Mouse (Mus musculus) midbrain, embryonic 13.5 days (tissue): Measurements from ENCODE around the gene Tnfaip8l1. TPM values are rescaled to one million over a fixed set of nuclear protein-coding genes. Genes with fewer than 3 reads are reported as not detected.
A peak's percentile ranks its signal among the peaks of the same experiment; 100 is the strongest.

ENCODE experiments used
- ATAC-seq: fragments of 200-750 bp; cut with Nextera tagmentation; 2 replicates; pipeline ENCODE4 v1.8.0; 2017; ENCODE audit warnings: mild to moderate bottlenecking, moderate TSS enrichment, moderate library complexity
- H3K27ac ChIP-seq: fragments of 300-500 bp; sonication (generic); 2 replicates; pipeline ENCODE4 v1.5.1; 2015; ENCODE audit warnings: inconsistent platforms, mild to moderate bottlenecking, moderate library complexity
- H3K27me3 ChIP-seq: fragments of 300-500 bp; sonication (generic); 2 replicates; pipeline ENCODE4 v1.6.1; 2015; ENCODE audit warnings: mild to moderate bottlenecking, inconsistent platforms
- H3K36me3 ChIP-seq: fragments of 300-500 bp; sonication (generic); 2 replicates; pipeline ENCODE4 v1.6.1; 2015; ENCODE audit warnings: mild to moderate bottlenecking, inconsistent platforms
- H3K4me1 ChIP-seq: fragments of 300-500 bp; sonication (generic); replicated peaks from 2 replicates; pipeline ENCODE4 v1.6.1; 2015; ENCODE audit warnings: inconsistent platforms
- H3K4me2 ChIP-seq: fragments of 300-500 bp; sonication (generic); replicated peaks from 2 replicates; pipeline ENCODE4 v1.6.1; 2015; ENCODE audit warnings: moderate library complexity, mild to moderate bottlenecking, inconsistent platforms
- H3K4me3 ChIP-seq: fragments of 300-500 bp; sonication (generic); replicated peaks from 2 replicates; pipeline ENCODE4 v1.5.1; 2015; ENCODE audit warnings: mild to moderate bottlenecking, inconsistent platforms
- H3K9ac ChIP-seq: fragments of 300-500 bp; sonication (generic); replicated peaks from 2 replicates; pipeline ENCODE4 v1.6.1; 2015; ENCODE audit warnings: mild to moderate bottlenecking, inconsistent platforms
- H3K9me3 ChIP-seq: fragments of 300-500 bp; sonication (generic); 2 replicates; pipeline ENCODE4 v1.6.1; 2016; ENCODE audit warnings: mild to moderate bottlenecking, inconsistent platforms
- WGBS: fragments of 180-500 bp; shearing (Covaris S2); methylation state at CpG from one replicate; pipeline ENCODE4 v1.1.7; 2015; 5-methylcytosine and 5-hydroxymethylcytosine counted together
- polyA plus RNA-seq: library from polyadenylated mRNA; unstranded; fragments of >200 nt; fragmentation: Nextera tagmentation; extraction: Ambion mirVana; gene quantifications from 2 replicates; pipeline ENCODE4 v1.2.1, GENCODE M21; 2015

The Tnfaip8l1 gene
- 8.2 and 8.7 TPM in 2 replicates for polyA plus RNA-seq

- peak; percentile 98 for ATAC-seq
- under 1% methylated on average over 30 of the region's 30 CpGs for WGBS
- Histone ChIP-seq H3K9ac (peak within 1 kb of the TSS; percentile 63), H3K36me3 (no peaks in the 10 kb centered on the region), H3K9me3 (no peaks in the 10 kb centered on the region), H3K4me1 (peaks cover 27% of the 10 kb centered on the region), H3K4me3 (peak within 1 kb of the TSS; percentile 44), H3K4me2 (peak within 1 kb of the TSS; percentile 80), H3K27me3 (peaks cover 27% of the 10 kb centered on the region), H3K27ac (no peak within 1 kb of the TSS)
These were observed at the start of gene Tnfaip8l1 for GRCm38 (mm10) chr17:56162231-56162774. Gene Tnfaip8l1 (plus strand): TSS chr17:56162477.

DNA sequence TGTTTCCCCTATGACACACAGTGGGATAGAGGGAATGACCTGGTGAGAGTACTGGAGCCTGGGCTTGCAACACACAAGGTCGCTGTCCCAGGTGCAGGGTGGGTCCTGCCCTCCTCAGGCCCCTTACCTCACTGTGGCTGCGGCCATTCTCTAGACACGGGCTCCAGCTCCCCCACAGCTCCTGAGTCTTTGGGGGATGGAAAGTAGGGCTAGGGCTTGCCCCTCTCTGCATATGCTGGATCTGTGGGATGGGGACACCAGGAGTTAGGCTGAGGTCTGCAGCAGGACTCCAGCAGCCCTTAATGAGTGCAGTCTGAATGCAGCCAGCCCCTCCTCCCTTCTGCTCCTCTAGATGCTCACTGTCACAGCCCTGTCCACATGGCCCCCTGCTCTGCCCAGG lies 49.5 kb upstream of the Tnfaip8l1 start:
- Histone ChIP-seq H3K27ac (no peak overlapping the region), H3K4me1 (peaks cover 7% of the 10 kb centered on the region), H3K9ac (no peak overlapping the region), H3K9me3 (no peaks in the 10 kb centered on the region), H3K36me3 (0 out of 2 replicates have a peak, but pooled peaks cover 1% of the 10 kb centered on the region), H3K27me3 (peaks cover 17% of the 10 kb centered on the region), H3K4me2 (no peak overlapping the region), H3K4me3 (no peak overlapping the region)
- WGBS = 81% methylated on average over 3 of the region's 3 CpGs
- no peak for ATAC-seq

DNA sequence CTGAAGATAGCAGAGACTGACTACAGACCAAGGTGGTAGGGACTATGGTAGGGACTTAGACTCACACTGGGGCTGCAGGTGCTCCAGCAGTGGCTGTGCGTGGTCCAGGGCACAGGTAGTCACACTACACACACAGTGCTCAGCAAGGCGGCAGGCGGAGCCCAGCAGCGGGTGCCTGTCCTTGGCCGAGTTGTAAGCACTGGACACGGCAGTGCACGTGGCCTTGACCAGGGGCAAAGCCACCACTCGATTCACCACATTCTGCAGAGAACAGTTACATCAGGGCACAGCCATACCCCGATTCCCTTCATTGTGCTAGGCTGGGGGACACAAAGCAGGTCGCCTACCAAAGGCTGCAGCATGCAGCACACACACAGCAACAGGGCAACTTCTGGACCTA lies 46.1 kb upstream of the Tnfaip8l1 start:
- no peak for ATAC-seq
- no peak overlapping the region for H3K4me3 ChIP-seq
- H3K4me2 ChIP-seq = no peak overlapping the region
- H3K4me1 ChIP-seq = peaks cover 16% of the 10 kb centered on the region
- no peaks in the 10 kb centered on the region for H3K36me3 ChIP-seq
- peaks cover 50% of the 10 kb centered on the region for H3K27me3 ChIP-seq
- H3K9ac ChIP-seq = no peak overlapping the region
- H3K27ac ChIP-seq = no peak overlapping the region
- WGBS = 74% methylated on average over 10 of the region's 10 CpGs
- H3K9me3 ChIP-seq = no peaks in the 10 kb centered on the region

DNA sequence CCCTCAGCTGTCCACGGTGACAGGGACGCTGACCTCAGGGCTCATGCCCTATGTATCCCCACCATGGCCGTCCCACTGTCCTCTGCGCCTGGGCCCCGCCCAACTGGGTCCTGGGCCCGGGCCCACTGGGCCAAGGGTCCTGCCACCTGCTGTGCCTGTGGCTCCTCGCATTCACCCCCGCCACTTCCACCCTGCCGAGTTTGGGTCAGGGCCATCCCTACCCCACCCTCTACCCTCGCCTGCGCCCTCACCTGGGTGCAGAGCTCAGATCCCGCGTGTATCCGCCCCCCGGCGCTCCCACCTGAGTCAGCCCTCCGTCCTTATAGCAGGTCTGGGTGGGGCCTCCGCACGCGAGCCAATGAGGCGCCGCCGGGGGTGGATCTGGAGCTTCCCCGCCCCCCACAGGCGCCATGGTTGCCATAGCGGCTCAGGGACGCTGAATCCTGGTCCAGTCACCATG lies 45.0 kb upstream of the Tnfaip8l1 start, which contains the start of gene Plin5:
Plin5 (minus strand) TSS at position 346 of the 460 bp plus-strand sequence.
- Histone ChIP-seq H3K4me1 (peaks cover 16% of the 10 kb centered on the region), H3K9ac (peak within 1 kb of the TSS; percentile 49; the same call in 1 of the 2 replicates), H3K27me3 (peaks cover 61% of the 10 kb centered on the region), H3K27ac (no peak within 1 kb of the TSS), H3K4me2 (peak within 1 kb of the TSS; percentile 51), H3K9me3 (peaks cover 4% of the 10 kb centered on the region), H3K36me3 (peaks cover 2% of the 10 kb centered on the region; the same call in 1 of the 2 replicates), H3K4me3 (peak within 1 kb of the TSS; percentile 26)
- ATAC-seq = peak; percentile 40
- under 1% methylated on average over 27 of the region's 27 CpGs for WGBS

GRCm38 (mm10) chr17:56119431-56119830 lies 42.8 kb upstream of the Tnfaip8l1 start:
- Histone ChIP-seq H3K9ac (no peak overlapping the region), H3K36me3 (peaks cover 23% of the 10 kb centered on the region), H3K9me3 (peaks cover 16% of the 10 kb centered on the region), H3K4me1 (peaks cover 22% of the 10 kb centered on the region), H3K27me3 (peaks cover 82% of the 10 kb centered on the region), H3K27ac (no peak overlapping the region), H3K4me3 (no peak overlapping the region), H3K4me2 (no peak overlapping the region)
- ATAC-seq = no peak
- 51% methylated on average over 12 of the region's 12 CpGs for WGBS

GRCm38 (mm10) chr17:56119981-56120880 lies 42.0 kb upstream of the Tnfaip8l1 start:
- Histone ChIP-seq H3K36me3 (peaks cover 28% of the 10 kb centered on the region), H3K4me3 (no peak overlapping the region), H3K27ac (no peak overlapping the region), H3K9me3 (peaks cover 16% of the 10 kb centered on the region), H3K27me3 (peaks cover 88% of the 10 kb centered on the region), H3K9ac (no peak overlapping the region), H3K4me1 (peaks cover 26% of the 10 kb centered on the region), H3K4me2 (no peak overlapping the region)
- 10% methylated on average over 66 of the region's 66 CpGs for WGBS
- no peak for ATAC-seq

- Histone ChIP-seq H3K4me3 (no peak within 1 kb of the TSS), H3K4me1 (peaks cover 26% of the 10 kb centered on the region), H3K27me3 (peaks cover 90% of the 10 kb centered on the region), H3K36me3 (peaks cover 41% of the 10 kb centered on the region), H3K9me3 (peaks cover 16% of the 10 kb centered on the region), H3K27ac (no peak within 1 kb of the TSS), H3K9ac (no peak within 1 kb of the TSS), H3K4me2 (no peak within 1 kb of the TSS)
- ATAC-seq = no peak
- WGBS = 73% methylated on average over 2 of the region's 2 CpGs
These were observed 40.5 kb upstream of the Tnfaip8l1 start, which contains the start of gene Lrg1 for GRCm38 (mm10) chr17:56121826-56122225. Gene Lrg1 (minus strand): TSS chr17:56122001.

- Histone ChIP-seq H3K9me3 (peaks cover 16% of the 10 kb centered on the region), H3K27me3 (peaks cover 80% of the 10 kb centered on the region), H3K4me3 (no peak overlapping the region), H3K4me2 (no peak overlapping the region), H3K27ac (no peak overlapping the region), H3K4me1 (peaks cover 18% of the 10 kb centered on the region), H3K36me3 (peaks cover 55% of the 10 kb centered on the region), H3K9ac (no peak overlapping the region)
- no peak; the same call in 1 of the 2 replicates for ATAC-seq
- 87% methylated on average over 12 of the region's 12 CpGs for WGBS
These were observed 39.1 kb upstream of the Tnfaip8l1 start for GRCm38 (mm10) chr17:56123161-56123560.

DNA sequence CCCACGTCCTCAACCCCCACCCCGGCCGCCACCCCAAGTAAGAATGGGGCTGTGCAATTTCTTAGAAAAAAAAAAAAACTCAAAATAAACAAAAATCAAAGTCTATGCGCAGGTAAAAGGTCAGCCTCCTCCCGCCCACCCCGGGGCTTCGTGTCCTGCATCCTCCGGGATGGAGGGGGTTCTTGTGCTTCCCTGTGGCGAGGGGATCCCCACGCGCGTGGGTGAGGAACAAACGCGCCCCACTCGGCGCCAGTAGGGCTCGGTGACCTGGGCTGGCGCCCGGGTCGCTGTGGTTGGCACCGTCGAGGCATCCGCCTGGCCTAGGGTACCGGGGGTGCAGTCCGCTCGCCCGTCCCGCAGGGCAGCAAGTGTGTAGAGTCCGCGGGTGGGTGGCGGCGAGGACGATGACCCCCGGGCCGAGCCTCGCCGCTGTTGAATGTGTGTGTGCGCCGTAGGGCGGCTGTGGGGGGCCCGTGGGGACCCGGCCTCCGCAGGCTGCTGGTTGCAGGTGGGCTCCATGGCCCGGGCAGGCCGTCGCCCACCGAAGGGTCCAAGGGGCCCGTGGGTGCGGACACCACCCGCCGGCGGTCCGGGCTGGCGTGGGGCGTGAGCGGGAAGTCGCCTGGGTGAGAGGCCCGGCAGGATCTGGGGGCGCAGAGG lies 38.5 kb upstream of the Tnfaip8l1 start:
- 45% methylated on average over 59 of the region's 59 CpGs for WGBS
- Histone ChIP-seq H3K9ac (0 out of 2 replicates have a peak overlapping the region, but pooled peaks have one; percentile 41), H3K36me3 (peaks cover 61% of the 10 kb centered on the region), H3K4me3 (peak overlapping the region; percentile 29; the same call in 1 of the 2 replicates), H3K9me3 (peaks cover 16% of the 10 kb centered on the region), H3K4me2 (peak overlapping the region; percentile 48), H3K4me1 (peaks cover 18% of the 10 kb centered on the region), H3K27ac (no peak overlapping the region), H3K27me3 (peaks cover 73% of the 10 kb centered on the region)
- 0 out of 2 replicates have a peak, but pooled peaks have one; percentile 10 for ATAC-seq

- peak; percentile 32 for ATAC-seq
- WGBS = 13% methylated on average over 52 of the region's 59 CpGs
- H3K27me3 ChIP-seq = peaks cover 65% of the 10 kb centered on the region
- H3K9me3 ChIP-seq = peaks cover 16% of the 10 kb centered on the region
- H3K4me1 ChIP-seq = peaks cover 18% of the 10 kb centered on the region
- 0 out of 2 replicates have a peak overlapping the region, but pooled peaks have one; percentile 41 for H3K9ac ChIP-seq
- peak overlapping the region; percentile 48 for H3K4me2 ChIP-seq
- H3K27ac ChIP-seq = no peak overlapping the region
- H3K4me3 ChIP-seq = peak overlapping the region; percentile 29
- H3K36me3 ChIP-seq = peaks cover 69% of the 10 kb centered on the region
These were observed 37.7 kb upstream of the Tnfaip8l1 start for GRCm38 (mm10) chr17:56124377-56125275.

DNA sequence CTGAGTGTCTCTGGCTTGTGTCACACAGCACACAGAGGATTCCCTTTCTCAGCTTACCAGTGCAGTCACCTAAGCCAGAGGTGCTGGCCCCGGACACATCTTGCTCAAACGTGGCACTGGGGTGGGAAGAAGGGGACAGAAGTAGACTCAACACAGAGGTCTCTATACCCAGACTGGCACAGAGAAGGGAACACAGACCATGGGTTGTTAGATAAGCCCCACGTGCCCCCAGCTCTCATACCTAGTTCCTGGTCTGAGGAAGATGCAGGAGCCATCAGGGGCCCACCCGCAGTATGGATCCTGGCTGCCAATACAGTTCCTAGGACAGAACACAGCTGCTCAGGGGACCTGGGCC lies 37.0 kb upstream of the Tnfaip8l1 start:
- no peak for ATAC-seq
- peaks cover 59% of the 10 kb centered on the region for H3K27me3 ChIP-seq
- H3K9ac ChIP-seq = no peak overlapping the region
- peaks cover 14% of the 10 kb centered on the region for H3K4me1 ChIP-seq
- H3K36me3 ChIP-seq = peaks cover 75% of the 10 kb centered on the region
- WGBS = 93% methylated on average over 4 of the region's 4 CpGs
- H3K4me2 ChIP-seq = no peak overlapping the region
- no peak overlapping the region for H3K27ac ChIP-seq
- H3K4me3 ChIP-seq = no peak overlapping the region
- peaks cover 16% of the 10 kb centered on the region for H3K9me3 ChIP-seq
